7 mouse cellular contexts compared by ENCODE assay signal in the genomic region with DNA sequence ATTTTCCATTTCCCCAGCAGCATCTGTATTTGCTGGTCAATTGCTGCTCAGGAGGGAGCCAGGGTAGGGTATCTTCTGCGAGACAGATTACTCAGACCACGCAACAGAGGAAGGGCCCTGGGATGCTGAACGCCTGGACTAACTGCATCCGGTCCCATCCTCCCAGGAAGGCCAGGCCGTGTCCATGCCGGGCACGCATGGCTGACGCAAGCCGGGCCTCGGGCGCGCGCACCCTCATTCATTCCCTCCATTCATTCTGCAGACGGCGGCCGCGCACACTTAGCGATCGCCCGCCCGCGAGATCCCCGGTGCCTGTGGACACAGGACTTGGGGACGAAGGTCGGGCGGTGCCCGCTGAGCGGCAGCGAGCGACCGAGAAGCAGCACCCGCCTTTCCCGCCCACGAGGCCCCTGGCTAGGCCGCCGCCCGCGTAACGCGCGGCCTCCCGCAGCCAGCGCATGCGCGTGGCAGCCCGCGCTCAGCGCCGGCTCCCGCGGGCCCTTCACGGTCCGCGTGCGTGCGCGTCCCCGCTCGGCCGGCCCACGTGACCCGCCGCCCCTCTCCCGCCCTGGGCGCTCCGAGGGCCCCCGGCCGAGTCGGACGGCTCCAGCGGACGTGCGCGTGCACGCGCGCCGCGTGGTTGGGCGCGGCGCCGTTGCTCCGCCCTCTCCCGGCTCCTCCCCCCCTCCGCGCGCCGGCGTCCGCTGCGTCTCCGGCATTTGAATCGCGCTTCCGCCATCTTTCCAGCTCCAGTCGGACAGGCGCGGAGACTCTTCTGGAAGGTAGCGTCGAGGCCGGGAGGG. TPM values are rescaled to one million over a fixed set of nuclear protein-coding genes. Genes with fewer than 3 reads are reported as not detected.
DNase-seq lines count a peak whose midpoint lies in the region; ATAC-seq and TF ChIP-seq lines count a peak whose summit lies in the region.

A gene (plus strand): TSS at position 573 of the 803 bp plus-strand sequence.

- peak within 1 kb of the TSS; percentile 99 for H3K9ac ChIP-seq in embryonic facial prominence, embryonic 12.5 days
- peak within 1 kb of the TSS; percentile 99 for H3K9ac ChIP-seq in limb, embryonic 12.5 days (replicated peaks)
- H3K9ac ChIP-seq in midbrain, embryonic 15.5 days = peak within 1 kb of the TSS; percentile 93

- H3K4me1 ChIP-seq in embryonic facial prominence, embryonic 12.5 days = peaks cover 5% of the 10 kb centered on the region
- 0 out of 2 replicates have a peak, but pooled peaks cover 4% of the 10 kb centered on the region for H3K4me1 ChIP-seq in kidney, adult 2 months (ENCODE audit: control insufficient read depth, insufficient read depth, low read length)
- H3K4me1 ChIP-seq in limb, embryonic 12.5 days (replicated peaks) = peaks cover 10% of the 10 kb centered on the region
- peaks cover 22% of the 10 kb centered on the region for H3K4me1 ChIP-seq in midbrain, embryonic 15.5 days
- peaks cover 3% of the 10 kb centered on the region for H3K4me1 ChIP-seq in spleen, adult 2 months (ENCODE audit: control insufficient read depth, insufficient read depth, insufficient read length)

- no peak for TF ChIP-seq CTCF in kidney, adult 2 months (conservative IDR thresholded peaks at IDR 0.05; ENCODE audit: insufficient read depth, insufficient read length, low read depth, low read length)
- TF ChIP-seq CTCF in spleen, adult 2 months (IDR thresholded peaks at IDR 0.05; ENCODE audit: extremely low read depth, insufficient read depth, insufficient read length, insufficient replicate concordance) = no peak

- peak; percentile 22 for TF ChIP-seq POLR2A in kidney, adult 2 months (IDR thresholded peaks at IDR 0.05; ENCODE audit: low read depth, low read length)
- peak; percentile 70 for TF ChIP-seq POLR2A in spleen, adult 2 months (IDR thresholded peaks at IDR 0.05; ENCODE audit: low read depth, low read length)

- peaks cover 12% of the 10 kb centered on the region for H3K36me3 ChIP-seq in embryonic facial prominence, embryonic 12.5 days
- no peaks in the 10 kb centered on the region; the same call in 1 of the 2 replicates for H3K36me3 ChIP-seq in kidney, adult 2 months (ENCODE audit: control insufficient read depth, insufficient read depth, low read length)
- H3K36me3 ChIP-seq in limb, embryonic 12.5 days = peaks cover 28% of the 10 kb centered on the region
- H3K36me3 ChIP-seq in midbrain, embryonic 15.5 days (replicated peaks) = peaks cover 4% of the 10 kb centered on the region
- H3K36me3 ChIP-seq in spleen, adult 2 months (ENCODE audit: control insufficient read depth, insufficient read depth, low read length) = peaks cover 10% of the 10 kb centered on the region

- H3K9me3 ChIP-seq in embryonic facial prominence, embryonic 12.5 days = no peaks in the 10 kb centered on the region
- H3K9me3 ChIP-seq in limb, embryonic 12.5 days = no peaks in the 10 kb centered on the region
- H3K9me3 ChIP-seq in midbrain, embryonic 15.5 days = no peaks in the 10 kb centered on the region

- H3K4me2 ChIP-seq in embryonic facial prominence, embryonic 12.5 days (replicated peaks) = peak within 1 kb of the TSS; percentile 72
- peak within 1 kb of the TSS; percentile 87 for H3K4me2 ChIP-seq in limb, embryonic 12.5 days
- peak within 1 kb of the TSS; percentile 73 for H3K4me2 ChIP-seq in midbrain, embryonic 15.5 days

- peak within 1 kb of the TSS; percentile 98 for H3K4me3 ChIP-seq in embryonic facial prominence, embryonic 12.5 days
- H3K4me3 ChIP-seq in kidney, adult 2 months (ENCODE audit: insufficient read depth, low read depth, low read length) = peak within 1 kb of the TSS; percentile 77
- peak within 1 kb of the TSS; percentile 97 for H3K4me3 ChIP-seq in limb, embryonic 12.5 days (replicated peaks)
- H3K4me3 ChIP-seq in midbrain, embryonic 15.5 days = peak within 1 kb of the TSS; percentile 87
- peak within 1 kb of the TSS; percentile 100 for H3K4me3 ChIP-seq in spleen, adult 2 months (ENCODE audit: extremely low read depth, insufficient read depth, insufficient read length)

- peak; percentile 96 for DNase-seq in adrenal gland, postnatal 25 days
- peak; percentile 93 to 96 for DNase-seq in heart, adult 18-20 months
- peak; percentile 97 for DNase-seq in kidney, adult 2 months
- DNase-seq in spleen, adult 2 months (ENCODE audit: low read depth in 1 of 2, low spot score in 2 of 2) = peak; percentile 89 to 92

- under 1% methylated on average over 96 of the region's 102 CpGs for WGBS in embryonic facial prominence, embryonic 12.5 days
- WGBS in kidney, adult 2 months = 1% methylated on average over 100 of the region's 102 CpGs
- 1% methylated on average over 75 of the region's 102 CpGs for WGBS in limb, embryonic 12.5 days
- under 1% methylated on average over 101 of the region's 102 CpGs for WGBS in midbrain, embryonic 15.5 days
- under 1% methylated on average over 92 of the region's 102 CpGs for WGBS in spleen, adult 2 months

- peak within 1 kb of the TSS; percentile 99 for H3K27ac ChIP-seq in embryonic facial prominence, embryonic 12.5 days
- peak within 1 kb of the TSS; percentile 88 for H3K27ac ChIP-seq in kidney, adult 2 months (ENCODE audit: insufficient read depth, low read depth, low read length)
- H3K27ac ChIP-seq in limb, embryonic 12.5 days = peak within 1 kb of the TSS; percentile 97
- peak within 1 kb of the TSS; percentile 99 for H3K27ac ChIP-seq in midbrain, embryonic 15.5 days
- H3K27ac ChIP-seq in spleen, adult 2 months (ENCODE audit: insufficient read depth, low read length) = peak within 1 kb of the TSS; percentile 98

- peak; percentile 87 for ATAC-seq in embryonic facial prominence, embryonic 12.5 days (ENCODE audit: insufficient number of reproducible peaks, insufficient read depth, low FRiP score, low TSS enrichment)
- peak; percentile 87 for ATAC-seq in limb, embryonic 12.5 days (ENCODE audit: insufficient number of reproducible peaks, insufficient read depth, low FRiP score, low TSS enrichment, low read depth)
- ATAC-seq in midbrain, embryonic 15.5 days (replicated peaks) = peak; percentile 91

- H3K27me3 ChIP-seq in embryonic facial prominence, embryonic 12.5 days = no peaks in the 10 kb centered on the region
- H3K27me3 ChIP-seq in kidney, adult 2 months (replicated peaks; ENCODE audit: control insufficient read depth, insufficient read depth, low read length) = no peaks in the 10 kb centered on the region
- H3K27me3 ChIP-seq in limb, embryonic 12.5 days = no peaks in the 10 kb centered on the region
- no peaks in the 10 kb centered on the region for H3K27me3 ChIP-seq in midbrain, embryonic 15.5 days (replicated peaks)
- no peaks in the 10 kb centered on the region for H3K27me3 ChIP-seq in spleen, adult 2 months (ENCODE audit: control insufficient read depth, insufficient read depth, low read length)

RNA-seq across cellular contexts. Expression of the gene that starts here (rescaled TPM):
- total RNA-seq in adrenal gland, postnatal 25 days (2021) = 194 and 222 TPM in 2 replicates
- polyA plus RNA-seq in embryonic facial prominence, embryonic 12.5 days (2016; fragmentation: Nextera tagmentation; extraction: Ambion mirVana) = 630 and 652 TPM in 2 replicates
- 100 to 1,000 TPM in 1 of 2 experiments, 10 to 100 TPM in 1; 99.7 to 125 TPM for total RNA-seq in heart, adult 18-20 months (2021)
- polyA plus RNA-seq in kidney, adult 2 months (2012; rRNA removed) = 45.6 and 48.6 TPM in 2 replicates
- 689 and 751 TPM in 2 replicates for polyA plus RNA-seq in limb, embryonic 12.5 days (2016; fragmentation: Nextera tagmentation; extraction: Ambion mirVana)
- 342 and 346 TPM in 2 replicates for polyA plus RNA-seq in midbrain, embryonic 15.5 days (2015; fragmentation: Nextera tagmentation; extraction: Ambion mirVana)
- 49.7 and 64.5 TPM in 2 replicates for polyA plus RNA-seq in spleen, adult 2 months (2012; rRNA removed)

Comparison
In these comparisons a context has a peak if more than half of its experiments do, and no peak if none do; other contexts are left out.
1. Peak in every context shown above with its lines: DNase-seq, ATAC-seq, H3K4me3 ChIP-seq and H3K27ac ChIP-seq.